In genomic region chr2:113758311-113759161, GRCm38 (mm10) we compare ENCODE assay signal across 8 mouse cellular contexts. TPM values are rescaled to one million over a fixed set of nuclear protein-coding genes. Genes with fewer than 3 reads are reported as not detected.
DNase-seq lines count a peak whose midpoint lies in the region; ATAC-seq and TF ChIP-seq lines count a peak whose summit lies in the region.

TSS of gene Grem1 (minus strand) at chr2:113758646.

- TF ChIP-seq POLR2A in limb, embryonic 14.5 days (IDR thresholded peaks at IDR 0.05; ENCODE audit: borderline replicate concordance, extremely low read depth, insufficient read depth, insufficient read length) = no peak

- peaks cover 47% of the 10 kb centered on the region for H3K27me3 ChIP-seq in forebrain, embryonic 15.5 days
- H3K27me3 ChIP-seq in limb, embryonic 14.5 days (ENCODE audit: control insufficient read depth, insufficient read depth, low read length) = peaks cover 35% of the 10 kb centered on the region

- no peaks in the 10 kb centered on the region for H3K36me3 ChIP-seq in forebrain, embryonic 15.5 days
- H3K36me3 ChIP-seq in limb, embryonic 14.5 days (ENCODE audit: control insufficient read depth, insufficient read depth, low read length) = no peaks in the 10 kb centered on the region

- TF ChIP-seq CTCF in layer of hippocampus, adult 2 months (conservative IDR thresholded peaks at IDR 0.05) = no peak

- peak; percentile 64 for ATAC-seq in forebrain, embryonic 15.5 days (replicated peaks)
- peak; percentile 45 for ATAC-seq in limb, embryonic 14.5 days (ENCODE audit: low FRiP score, low read depth)

- H3K9ac ChIP-seq in forebrain, embryonic 15.5 days (replicated peaks) = peak within 1 kb of the TSS; percentile 53
- peak within 1 kb of the TSS; percentile 35 for H3K9ac ChIP-seq in limb, embryonic 14.5 days (ENCODE audit: low read depth, low read length, severe bottlenecking)

- peak within 1 kb of the TSS; percentile 52 for H3K4me3 ChIP-seq in layer of hippocampus, adult 2 months
- H3K4me3 ChIP-seq in forebrain, embryonic 15.5 days = peak within 1 kb of the TSS; percentile 52
- H3K4me3 ChIP-seq in limb, embryonic 14.5 days (replicated peaks; ENCODE audit: low read length) = peak within 1 kb of the TSS; percentile 47

- peaks cover 24% of the 10 kb centered on the region for H3K4me1 ChIP-seq in forebrain, embryonic 15.5 days
- H3K4me1 ChIP-seq in limb, embryonic 14.5 days (ENCODE audit: control insufficient read depth, insufficient read depth, low read length) = 0 out of 2 replicates have a peak, but pooled peaks cover 3% of the 10 kb centered on the region

- no peaks in the 10 kb centered on the region for H3K9me3 ChIP-seq in forebrain, embryonic 15.5 days
- H3K9me3 ChIP-seq in limb, embryonic 14.5 days (ENCODE audit: control insufficient read depth, low read length) = no peaks in the 10 kb centered on the region

- no peak for DNase-seq in layer of hippocampus, adult 2 months (ENCODE audit: low spot score in 2 of 2)
- DNase-seq in layer of hippocampus, postnatal 25 days (ENCODE audit: extremely low spot score in 1 of 2, low spot score in 1 of 2) = no peak
- DNase-seq in brain, adult 2 months (ENCODE audit: low read depth, low spot score) = peak; percentile 18
- no peak for DNase-seq in limb, embryonic 14.5 days (ENCODE audit: low spot score)
- DNase-seq in right cerebral cortex, postnatal 4 days = peak; percentile 39
- no peak for DNase-seq in frontal cortex, postnatal 36 days (ENCODE audit: low spot score in 2 of 2)
- DNase-seq in c-Kit-positive CD71-positive TER-119-positive erythroid progenitor cells, embryonic 14.5 days (ENCODE audit: low spot score) = no peak

- no peak within 1 kb of the TSS for H3K27ac ChIP-seq in layer of hippocampus, adult 2 months
- no peak within 1 kb of the TSS for H3K27ac ChIP-seq in forebrain, embryonic 15.5 days (replicated peaks)
- no peak within 1 kb of the TSS for H3K27ac ChIP-seq in limb, embryonic 14.5 days (replicated peaks; ENCODE audit: low read depth, low read length)

- H3K4me2 ChIP-seq in forebrain, embryonic 15.5 days (replicated peaks) = peak within 1 kb of the TSS; percentile 97
- peak within 1 kb of the TSS; percentile 87 for H3K4me2 ChIP-seq in limb, embryonic 14.5 days (replicated peaks; ENCODE audit: low read depth, low read length, severe bottlenecking)

- WGBS in forebrain, embryonic 15.5 days = 1% methylated on average over 64 of the region's 64 CpGs
- WGBS in limb, embryonic 14.5 days = under 1% methylated on average over 51 of the region's 64 CpGs

RNA-seq across cellular contexts. Expression of gene Grem1, which starts in this region (rescaled TPM):
- total RNA-seq in layer of hippocampus, adult 2 months (2021) = 1 to 10 TPM; 4.6 to 5.0 TPM
- 1 to 10 TPM; 6.3 to 6.9 TPM for total RNA-seq in layer of hippocampus, postnatal 25 days (2021)
- polyA plus RNA-seq in forebrain, embryonic 15.5 days (2015; fragmentation: Nextera tagmentation; extraction: Ambion mirVana) = 0.74 and 0.79 TPM in 2 replicates
- 5.8 and 6.9 TPM in 2 replicates for polyA plus RNA-seq in limb, embryonic 14.5 days (2012; rRNA removed)
- polyA plus RNA-seq in limb, embryonic 14.5 days (2014; fragmentation: Nextera tagmentation; extraction: Ambion mirVana) = 3.9 and 4.5 TPM in 2 replicates

Comparison
In these comparisons a context has a peak if more than half of its experiments do, and no peak if none do; other contexts are left out.
1. Peak in ATAC-seq, H3K4me3 ChIP-seq, H3K9ac ChIP-seq and H3K4me2 ChIP-seq in forebrain, embryonic 15.5 days; RNA of the gene not detected or under 1 TPM.
2. DNase-seq: peak in brain, adult 2 months (single experiment) and right cerebral cortex, postnatal 4 days (single experiment); none in layer of hippocampus, adult 2 months (0 of 2), layer of hippocampus, postnatal 25 days (0 of 2), limb, embryonic 14.5 days (single experiment), frontal cortex, postnatal 36 days (0 of 2) and c-Kit-positive CD71-positive TER-119-positive erythroid progenitor cells, embryonic 14.5 days (single experiment).
3. Peak in every context shown above with its lines, with median percentiles within 50 percentile points of each other: H3K4me3 ChIP-seq.